Mouse (Mus musculus): ENCODE measurements at regions not wholly inside any gene's neighbourhood (a gene's known extent, or its start where the extent isn't known, plus 50 kb on each side); places are given as distances from the start of the nearest gene placed in this dataset.

GRCm38 (mm10) chr10:26695212-26695933 is 57.8 kb upstream of the Arhgap18 start:
- DNase-seq (ENCODE audit: low read depth in 3 of 3, low spot score in 3 of 3): no peak
- H3K27ac ChIP-seq: no peak overlapping the region
- no peaks in the 10 kb centered on the region for H3K27me3 ChIP-seq (ENCODE audit: control insufficient read depth, insufficient read depth, low read length)
- peak overlapping the region; percentile 48 for H3K4me2 ChIP-seq (ENCODE audit: low read depth)
- TF ChIP-seq EP300 (IDR thresholded peaks at IDR 0.05; ENCODE audit: low read depth) (no peak), CTCF (IDR thresholded peaks at IDR 0.05; ENCODE audit: low read depth) (no peak)
- H3K36me3 ChIP-seq (replicated peaks; ENCODE audit: control insufficient read depth, insufficient read depth, low read depth): no peaks in the 10 kb centered on the region
- ATAC-seq (ENCODE audit: insufficient read depth): no peak
- no peaks in the 10 kb centered on the region for H3K9me3 ChIP-seq (ENCODE audit: control insufficient read depth, low read length)
- H3K4me3 ChIP-seq (ENCODE audit: insufficient read depth in 1 of 2, low read depth in 2 of 2, low read length in 2 of 2): peak overlapping the region in 1 of 2 experiments; percentile 20; a peak in 2 of 4 replicates
- H3K9ac ChIP-seq (replicated peaks): no peak overlapping the region
- 2% methylated on average over 25 of the region's 25 CpGs for WGBS (ENCODE audit: insufficient replicate concordance)
- no peaks in the 10 kb centered on the region for H3K4me1 ChIP-seq (replicated peaks; ENCODE audit: control insufficient read depth in 2 of 2, insufficient read depth in 2 of 2, low read length in 1 of 2)

Measured in liver, embryonic 14.5 days (tissue).